Mouse (Mus musculus) adrenal gland, postnatal 4 days (tissue): Measurements from ENCODE around the gene Fancd2. TPM values are rescaled to one million over a fixed set of nuclear protein-coding genes. Genes with fewer than 3 reads are reported as not detected.

Experiments used
- DNase-seq, 2 experiments: peaks; one replicate each; pipeline ENCODE4 v3.0.0; 2021 to 2022; ENCODE audit warnings: low spot score in 2 of 2, mixed read lengths in 2 of 2
- total RNA-seq, 2 experiments: library from RNA; stranded (reverse); gene quantifications; 2 replicates each; pipeline ENCODE4 v1.2.3; 2021

The Fancd2 gene
- total RNA-seq, 2 experiments from 2014 or later, result 7.9 to 8.1 TPM

GRCm38 (mm10) chr6:113517434-113518080 lies 13.9 kb upstream of the Fancd2 start:
- DNase-seq, result no peak

DNA sequence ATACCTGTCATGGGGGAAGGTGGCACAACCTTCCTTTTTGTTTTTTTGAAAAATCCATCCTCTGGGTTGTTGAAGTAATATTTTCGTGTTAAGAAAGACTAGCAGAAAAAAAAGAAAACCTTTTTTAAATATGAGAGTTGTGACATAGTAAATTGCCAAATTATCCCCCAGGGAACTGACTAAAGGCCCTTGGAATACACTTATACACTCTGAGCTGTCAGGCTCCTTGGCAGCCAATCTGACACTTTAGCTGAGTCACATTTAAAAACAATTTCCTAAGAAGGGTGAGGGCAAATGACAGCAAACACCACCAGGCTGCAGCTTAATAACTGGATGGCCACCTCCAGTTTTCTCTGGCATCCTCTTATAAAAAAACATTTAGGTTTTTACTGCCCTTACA lies 9.2 kb upstream of the Fancd2 start:
- no peak for DNase-seq

GRCm38 (mm10) chr6:113523420-113523819 lies 8.1 kb upstream of the Fancd2 start:
- DNase-seq, result no peak

- DNase-seq, result no peak
Measured at GRCm38 (mm10) chr6:113531840-113532404, 440 bp downstream of the Fancd2 start.

GRCm38 (mm10) chr6:113534886-113535285 lies 3.4 kb downstream of the Fancd2 start:
- DNase-seq, result no peak

- no peak for DNase-seq
Measured at GRCm38 (mm10) chr6:113541610-113542009, 10.1 kb downstream of the Fancd2 start.

DNA sequence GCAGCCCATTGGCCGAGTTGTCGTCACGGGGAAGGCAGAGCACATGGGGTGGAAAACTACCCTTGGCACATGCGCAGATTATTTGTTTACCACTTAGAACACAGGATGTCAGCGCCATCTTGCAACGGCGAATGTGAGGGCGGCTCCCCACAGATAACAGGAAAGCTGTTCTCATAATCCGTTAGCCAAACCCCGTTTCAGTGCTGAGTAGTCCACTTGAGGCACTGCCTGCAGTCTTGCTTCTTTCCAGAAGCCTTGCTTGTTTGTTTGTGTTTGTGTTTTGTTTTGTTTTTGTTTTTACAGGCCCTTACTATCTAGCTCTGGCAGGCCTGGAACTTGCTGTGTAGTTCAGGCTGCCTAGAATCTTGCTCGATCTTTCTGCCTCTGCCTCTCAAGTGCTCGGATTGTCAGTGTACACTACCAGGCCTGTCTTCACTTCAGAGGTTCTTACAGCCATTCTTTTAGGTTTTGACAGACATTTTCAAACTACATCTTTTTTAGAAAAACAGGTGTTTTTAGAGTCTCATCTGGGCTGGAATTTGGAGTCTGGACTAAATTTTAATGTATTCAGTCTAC lies 12.5 kb downstream of the Fancd2 start:
- DNase-seq, result no peak

DNA sequence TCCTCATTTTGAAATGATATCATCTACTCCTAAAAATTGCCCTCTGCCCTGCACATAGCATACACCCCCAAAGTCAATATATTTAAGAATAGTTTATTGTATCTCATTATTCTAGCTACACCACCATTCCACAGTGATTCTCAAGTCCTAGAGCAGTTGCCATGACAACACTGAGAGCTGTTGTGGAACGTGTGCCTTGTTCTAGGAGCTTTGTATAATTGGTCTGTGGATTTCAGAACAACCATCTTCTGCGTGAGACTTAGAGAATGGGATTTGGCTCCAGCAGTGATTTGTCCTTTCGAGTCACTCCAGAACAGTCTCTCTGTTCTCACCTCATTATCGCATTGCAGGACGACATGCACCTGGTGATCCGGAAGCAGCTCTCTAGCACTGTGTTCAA lies 28.3 kb downstream of the Fancd2 start:
- no peak for DNase-seq

DNA sequence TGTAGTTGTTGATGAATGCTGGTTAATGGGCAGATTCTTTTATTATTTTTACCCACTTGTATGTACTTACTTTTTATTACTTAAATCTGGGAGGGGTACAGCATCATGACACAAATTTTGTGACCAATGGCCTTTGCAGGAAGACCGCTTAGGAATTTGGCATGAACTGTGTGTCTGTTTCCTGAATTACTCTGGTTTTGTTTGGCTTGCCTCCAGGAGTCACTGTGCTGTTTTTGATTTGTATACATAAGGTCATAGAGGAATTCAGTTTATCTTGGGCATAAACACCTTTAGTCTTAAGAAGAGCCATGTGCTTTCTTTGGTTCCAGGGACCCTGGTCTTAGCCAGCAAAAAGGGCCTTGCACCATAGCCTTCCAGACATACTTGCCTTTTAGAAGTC lies 33.1 kb downstream of the Fancd2 start:
- DNase-seq, result no peak

GRCm38 (mm10) chr6:113576044-113576443 lies 44.6 kb downstream of the Fancd2 start:
- no peak for DNase-seq

DNA sequence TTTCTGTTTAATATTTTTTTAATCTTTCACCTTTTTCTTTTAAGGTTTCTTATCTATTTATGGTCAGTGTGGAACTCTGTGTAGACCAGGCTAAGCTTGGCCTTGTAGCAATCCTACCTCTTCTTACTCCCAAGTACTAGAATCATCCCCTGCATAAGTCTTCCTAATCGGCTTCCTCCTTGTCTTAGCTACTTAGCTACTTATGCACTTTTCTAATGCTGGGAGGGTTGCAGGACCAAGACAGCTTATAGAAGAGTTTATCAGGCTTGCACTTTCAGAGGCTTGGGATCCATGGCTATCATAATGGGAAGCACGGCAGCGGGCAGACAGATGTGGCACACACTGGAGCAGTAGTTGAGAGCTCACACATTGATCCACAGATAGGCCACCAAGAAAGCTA lies 47.8 kb downstream of the Fancd2 start:
- no peak for DNase-seq

DNA sequence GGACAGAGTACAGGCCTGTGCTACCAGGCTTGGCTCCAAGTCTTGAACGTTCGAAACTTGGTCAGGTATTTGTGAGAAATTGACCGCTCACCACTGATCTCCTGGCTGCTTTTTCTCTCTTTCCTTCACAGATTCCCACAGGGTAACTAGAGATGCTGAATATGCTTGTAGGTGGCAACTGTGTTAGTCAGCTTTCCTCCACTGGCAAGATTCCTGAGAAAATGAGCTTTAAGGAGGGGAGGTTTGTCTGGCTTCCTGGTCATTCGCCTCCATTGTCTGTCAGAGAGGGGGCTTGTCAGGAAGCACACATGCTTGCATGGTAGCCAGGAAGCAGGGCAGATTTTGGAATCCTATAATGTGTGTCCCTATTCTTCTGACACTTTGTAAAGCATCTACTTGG lies 51.5 kb downstream of the Fancd2 start:
- no peak for DNase-seq

GRCm38 (mm10) chr6:113585065-113585464 lies 53.6 kb downstream of the Fancd2 start:
- DNase-seq, result no peak

GRCm38 (mm10) chr6:113586466-113587183 lies 55.1 kb downstream of the Fancd2 start:
- peak in 1 of 2 experiments; percentile 21 for DNase-seq

GRCm38 (mm10) chr6:113592637-113593036 lies 61.2 kb downstream of the Fancd2 start:
- no peak for DNase-seq

DNA sequence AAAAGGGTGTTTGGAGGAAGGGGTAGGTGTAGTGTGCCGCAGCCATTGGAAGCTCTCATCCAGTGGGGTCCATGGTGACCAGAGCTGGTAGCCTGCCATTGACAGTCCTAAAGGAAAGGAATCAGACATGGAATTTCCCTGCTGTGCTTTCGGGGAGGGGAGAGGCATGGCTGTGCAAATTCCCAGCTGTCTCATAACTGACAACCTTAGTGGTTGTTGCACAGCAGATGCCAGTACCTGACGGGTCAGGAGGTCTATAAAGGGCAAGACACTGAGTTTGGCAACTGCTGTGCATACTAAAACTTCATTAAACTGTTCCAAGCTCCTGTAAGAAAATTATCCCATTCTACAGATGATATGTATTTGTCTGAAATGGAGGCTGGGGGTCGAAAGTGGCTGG lies 66.5 kb downstream of the Fancd2 start:
- DNase-seq, result no peak

GRCm38 (mm10) chr6:113599833-113600232 lies 68.4 kb downstream of the Fancd2 start:
- peak; percentile 29 to 57 for DNase-seq

GRCm38 (mm10) chr6:113600543-113601139 lies 69.2 kb downstream of the Fancd2 start, which contains the start of gene Fancd2os:
Gene Fancd2os, minus strand, starts transcription at chr6:113600715.
- DNase-seq, result no peak

- no peak for DNase-seq
Measured at GRCm38 (mm10) chr6:113602821-113603220, 71.3 kb downstream of the Fancd2 start.

GRCm38 (mm10) chr6:113603993-113604392 lies 72.5 kb downstream of the Fancd2 start:
- no peak for DNase-seq

DNA sequence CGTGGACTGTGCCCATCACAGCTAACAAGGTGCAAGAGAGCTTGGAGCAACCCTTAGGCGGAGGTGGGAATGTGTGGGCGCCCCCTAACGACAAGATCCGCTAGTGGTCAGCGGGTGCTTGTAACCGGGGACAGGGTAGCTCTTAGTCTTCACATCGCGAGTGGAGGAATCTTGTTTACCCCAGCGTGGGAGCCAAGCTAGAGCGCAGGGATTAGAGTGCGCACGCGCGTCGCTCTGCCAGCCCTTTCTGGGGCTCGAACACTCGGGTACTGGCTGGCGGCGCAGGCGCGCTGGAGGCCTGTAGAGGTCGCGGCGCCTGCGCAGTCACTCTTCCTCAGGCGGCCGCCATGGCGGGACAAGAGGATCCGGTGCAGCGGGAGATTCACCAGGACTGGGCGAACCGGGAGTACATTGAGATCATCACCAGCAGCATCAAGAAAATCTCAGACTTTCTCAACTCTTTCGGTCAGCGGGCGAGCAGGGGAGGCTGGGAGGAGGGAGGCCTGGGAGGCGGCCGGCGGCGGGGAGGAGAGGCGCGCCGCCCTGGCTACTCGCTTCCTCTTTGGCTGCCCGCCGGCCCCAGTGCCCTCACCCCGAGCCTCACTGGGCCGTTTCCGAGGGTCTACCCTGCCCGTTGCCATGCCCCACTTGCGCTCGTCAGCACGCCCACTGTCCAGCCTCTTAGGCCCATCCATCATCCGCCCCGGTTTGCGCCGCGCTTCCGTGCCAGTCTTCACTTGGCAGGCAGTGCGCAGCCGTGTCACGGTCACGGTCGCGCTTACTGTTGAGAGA lies 73.1 kb downstream of the Fancd2 start, which contains the start of gene Brk1:
Gene Brk1 (plus strand): TSS at position 341 of the 792 bp plus-strand sequence.
- DNase-seq, result peak; percentile 66 to 76
